Mouse (Mus musculus): ENCODE data around the gene Med15.

GRCm38 (mm10) chr16:17760657-17761056, 28.0 kb upstream of the Med15 start:
- TF ChIP-seq POLR2A (IDR thresholded peaks at IDR 0.05; ENCODE audit: control insufficient read depth, low read depth, low read length) (no peak), CTCF (IDR thresholded peaks at IDR 0.05; ENCODE audit: control insufficient read depth, insufficient read depth, insufficient replicate concordance, low read depth, low read length) (peak; percentile 69; the same call in 1 of the 2 replicates)

Data from testis, adult 2 months (tissue).